Mouse (Mus musculus) erythroid progenitor cell, adult 5-6 weeks (primary cell): ENCODE results near the gene Bcas3. TPM values are rescaled to one million over a fixed set of nuclear protein-coding genes. Genes with fewer than 3 reads are reported as not detected.

Source experiments
- ATAC-seq: replicated peaks from 2 replicates; pipeline ENCODE4 v1.8.0; 2016; ENCODE audit warnings: moderate number of reproducible peaks, mild to moderate bottlenecking, moderate TSS enrichment, inconsistent platforms; ENCODE audit not compliant: poor library complexity, low FRiP score, severe bottlenecking
- total RNA-seq, 2 experiments: library from RNA; stranded (forward) in 1 of 2; stranded (reverse) in 1 of 2; fragments of 150-400 nt in 1 of 2; fragments of 186-747, 209-891 nt in 1 of 2; gene quantifications; 2 replicates each; pipeline versions ENCODE4 v1.2.3 to v1.2.4; 2015 to 2017; ENCODE audit warnings: low replicate concordance in 2 of 2

Bcas3 gene
- 45.0 and 60.8 TPM in 2 replicates for total RNA-seq (2015; ENCODE audit: low replicate concordance)
- total RNA-seq (2017; ENCODE audit: low replicate concordance): 28.0 and 35.8 TPM in 2 replicates

DNA sequence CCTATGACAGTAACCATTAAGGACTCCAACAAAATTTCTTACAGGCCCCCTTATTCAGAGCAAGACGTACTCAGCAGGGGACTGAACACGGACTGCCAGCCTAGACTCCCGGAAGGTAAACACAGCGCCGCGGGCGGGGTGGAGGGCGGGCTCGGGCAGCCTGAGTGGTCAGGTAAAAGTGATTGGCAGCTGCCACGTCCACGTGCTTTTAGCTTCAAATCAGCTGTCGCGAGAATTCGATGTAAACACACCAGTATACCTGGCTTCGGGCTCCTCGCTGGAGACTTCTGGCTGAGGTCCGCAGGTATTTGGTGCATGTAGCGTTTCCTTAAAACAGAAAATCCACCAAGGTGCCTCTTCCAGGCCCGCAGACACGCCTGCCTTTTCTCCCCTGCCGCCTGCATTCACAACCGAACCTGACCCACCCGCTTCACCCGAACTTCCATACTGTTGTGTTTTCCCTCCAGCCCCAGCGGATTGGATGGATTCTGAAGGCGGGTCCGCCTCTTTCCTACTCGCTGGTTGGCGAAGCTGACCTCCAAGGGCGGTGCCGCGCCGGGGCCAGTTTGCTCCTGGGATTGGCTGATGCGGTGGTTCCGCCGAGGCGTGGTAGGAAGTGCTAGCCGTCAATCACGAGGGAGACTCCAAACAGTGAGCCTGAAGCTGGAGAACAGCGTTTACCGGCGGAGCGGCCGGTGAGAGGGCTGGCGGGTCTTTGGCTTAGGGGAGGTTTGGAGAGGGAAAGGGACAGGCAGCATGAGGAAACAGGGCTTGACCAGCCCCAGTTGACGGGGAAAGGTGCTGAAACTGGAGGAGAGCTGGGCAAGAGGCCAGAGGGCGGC lies at the start of gene Bcas3:
Gene Bcas3 (plus strand): TSS at position 629 of the 842 bp plus-strand sequence.
- peak; percentile 95 for ATAC-seq

DNA sequence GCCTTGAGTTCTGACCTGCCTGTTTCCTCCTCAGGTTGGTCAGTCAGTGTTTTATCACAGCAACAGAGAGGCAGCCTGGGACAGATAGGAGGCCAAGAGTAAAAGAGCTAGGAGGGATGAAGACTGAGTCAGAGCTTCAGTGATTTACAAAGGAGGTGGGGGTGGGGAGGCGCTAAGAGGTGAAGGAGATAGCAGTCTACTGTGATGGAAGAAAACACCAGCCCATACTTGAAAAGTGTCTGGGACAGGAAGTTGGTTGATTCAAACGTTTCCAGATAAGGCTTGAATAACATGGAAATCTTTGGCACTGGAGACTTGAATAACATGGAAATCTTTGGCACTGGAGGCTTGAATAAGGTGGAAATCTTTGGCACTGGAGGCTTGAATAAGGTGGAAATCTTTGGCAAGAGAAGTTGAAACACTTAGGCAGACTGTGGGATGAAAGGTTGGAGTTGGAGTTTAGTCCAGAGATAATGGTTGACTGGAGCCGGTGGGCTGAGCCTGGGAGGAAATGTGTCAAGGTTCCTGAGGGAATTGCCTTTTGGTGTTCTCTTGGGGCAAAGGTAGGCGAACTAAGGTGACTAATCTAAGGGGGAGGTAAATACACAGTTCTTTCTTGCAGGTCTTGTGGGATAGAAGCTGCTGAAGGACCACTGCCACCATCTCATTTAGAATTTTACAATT lies 46.2 kb upstream of the Bcas3 start:
- ATAC-seq: no peak

DNA sequence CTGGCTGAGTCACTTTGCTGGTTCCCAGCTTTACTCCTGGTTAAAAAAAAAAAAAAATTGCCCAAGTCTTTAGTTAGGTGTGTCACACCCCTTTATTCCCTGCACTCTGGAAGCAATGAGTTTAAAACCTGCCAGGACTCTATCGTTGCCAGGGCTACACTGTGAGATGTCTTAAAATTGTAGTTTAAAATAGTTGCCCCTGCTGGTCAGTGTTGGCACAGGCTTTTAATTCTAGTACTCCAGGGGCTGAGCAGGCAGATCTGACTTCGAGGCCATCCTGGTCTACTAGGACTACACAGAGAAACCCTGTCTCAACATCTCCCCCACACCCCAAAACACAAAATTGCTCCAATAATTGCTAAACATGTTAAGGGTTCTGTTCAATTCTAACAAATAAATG lies 44.2 kb upstream of the Bcas3 start:
- ATAC-seq: no peak

DNA sequence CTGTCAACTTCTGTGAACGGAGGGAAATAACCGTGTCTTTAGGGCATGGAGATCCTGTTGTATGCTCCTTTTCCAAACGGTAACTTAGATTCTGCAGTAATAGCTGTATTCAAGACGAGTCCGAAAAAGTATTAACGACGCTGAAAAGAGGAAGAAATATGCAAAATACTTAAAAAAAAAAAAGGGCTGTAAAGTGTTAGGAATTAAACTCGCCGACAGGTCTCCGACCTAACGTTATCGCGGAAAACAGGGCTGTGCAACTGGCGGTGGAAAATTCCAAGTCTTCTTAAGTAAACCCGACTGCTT lies 42.6 kb upstream of the Bcas3 start:
- ATAC-seq: peak; percentile 6; the same call in 1 of the 2 replicates

DNA sequence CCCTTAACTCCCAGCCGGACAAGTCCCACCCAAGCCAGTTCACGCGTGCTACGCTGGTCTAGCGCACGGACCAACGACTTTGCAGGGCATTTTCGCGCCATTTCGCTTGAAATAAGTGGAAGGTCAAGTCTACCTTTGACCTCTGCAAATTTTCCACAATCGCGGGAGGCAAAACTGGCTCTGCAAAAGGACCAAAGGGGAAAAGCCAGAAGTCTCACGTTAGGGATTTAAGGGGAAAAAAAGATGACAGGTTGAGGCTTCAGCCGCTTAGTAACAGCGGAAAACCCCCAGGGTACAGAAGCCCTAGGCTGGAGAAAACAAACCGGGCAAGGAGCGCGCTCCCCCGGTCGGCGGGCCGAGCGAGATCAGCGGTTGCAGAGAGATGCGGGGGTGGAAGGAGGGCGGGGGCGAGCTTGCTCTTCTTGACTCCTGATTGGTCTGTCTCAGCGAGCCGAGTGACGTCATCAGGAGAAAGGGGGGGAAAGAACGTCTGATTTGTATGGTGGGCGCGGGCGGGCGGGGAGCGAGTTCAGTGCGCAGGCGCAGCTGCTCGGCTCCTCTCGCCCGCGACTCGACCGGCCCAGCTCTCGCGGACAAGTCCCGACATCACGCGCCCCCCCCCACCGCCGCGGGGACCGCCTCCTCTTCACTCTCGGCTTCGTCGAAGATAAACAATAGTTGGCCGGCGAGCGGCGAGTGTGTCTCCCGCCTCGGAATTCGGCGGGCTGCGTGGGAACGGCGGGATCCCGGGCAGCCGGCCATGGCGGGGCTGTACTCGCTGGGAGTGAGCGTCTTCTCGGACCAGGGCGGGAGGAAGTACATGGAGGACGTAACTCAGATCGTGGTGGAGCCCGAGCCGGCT lies 42.0 kb upstream of the Bcas3 start, which contains the start of gene Ppm1d:
Gene Ppm1d (plus strand): TSS at position 532 of the 862 bp plus-strand sequence.
- peak; percentile 84 for ATAC-seq

DNA sequence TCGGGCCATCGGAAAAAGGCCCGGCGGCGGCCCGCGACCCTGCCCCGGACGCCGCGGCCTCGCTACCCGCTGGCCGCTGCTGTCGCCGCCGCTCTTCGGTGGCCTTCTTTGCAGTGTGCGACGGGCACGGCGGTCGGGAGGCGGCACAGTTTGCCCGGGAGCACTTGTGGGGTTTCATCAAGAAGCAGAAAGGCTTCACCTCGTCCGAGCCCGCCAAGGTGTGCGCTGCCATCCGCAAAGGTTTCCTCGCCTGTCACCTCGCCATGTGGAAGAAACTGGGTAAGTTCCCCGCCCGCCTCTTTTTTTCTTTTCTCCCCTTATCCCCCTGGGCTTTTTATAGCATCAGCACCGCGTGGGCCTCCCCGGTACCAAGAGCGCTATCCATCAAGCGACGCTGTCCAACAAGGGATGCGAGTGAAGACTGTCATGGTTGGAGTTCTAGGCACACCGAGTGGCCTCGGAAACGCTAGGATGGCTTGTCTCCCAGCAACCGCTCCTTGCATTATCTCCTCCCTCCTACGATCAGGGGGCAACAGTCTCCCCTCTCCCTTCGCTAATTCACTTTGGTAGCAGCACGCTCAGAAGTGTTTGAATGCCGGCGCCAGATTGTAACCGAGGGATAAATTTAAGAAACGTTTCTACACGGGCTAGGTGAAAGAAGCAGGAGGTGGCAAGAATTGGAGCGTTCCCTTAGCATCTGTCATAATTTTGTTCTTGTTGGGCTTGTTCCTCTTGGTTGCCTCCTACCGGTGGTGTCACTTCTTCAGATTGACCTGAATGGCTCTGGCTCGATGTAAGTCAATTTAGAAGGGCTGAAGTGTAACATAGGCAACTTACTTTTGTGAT lies 41.1 kb upstream of the Bcas3 start:
- ATAC-seq: peak; percentile 50

DNA sequence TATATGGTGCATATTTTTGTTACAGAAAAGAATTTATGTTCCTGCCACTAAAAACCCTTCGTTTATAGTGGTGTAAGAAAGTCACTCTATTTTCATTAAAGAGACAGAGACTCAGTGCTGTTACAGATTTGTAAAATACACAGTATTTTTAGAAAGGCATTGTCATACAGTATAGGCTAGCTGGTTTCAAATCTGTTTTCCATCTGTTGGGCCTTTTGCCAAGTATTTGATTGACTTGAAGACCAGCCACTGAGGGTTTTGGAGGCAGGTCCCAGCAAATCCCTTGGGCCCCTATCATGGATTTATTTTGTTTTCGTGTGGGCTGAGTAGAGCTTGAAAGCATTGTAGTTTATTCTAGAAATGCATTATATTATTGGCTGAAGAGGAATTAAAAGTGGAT lies 40.1 kb upstream of the Bcas3 start:
- ATAC-seq: no peak

DNA sequence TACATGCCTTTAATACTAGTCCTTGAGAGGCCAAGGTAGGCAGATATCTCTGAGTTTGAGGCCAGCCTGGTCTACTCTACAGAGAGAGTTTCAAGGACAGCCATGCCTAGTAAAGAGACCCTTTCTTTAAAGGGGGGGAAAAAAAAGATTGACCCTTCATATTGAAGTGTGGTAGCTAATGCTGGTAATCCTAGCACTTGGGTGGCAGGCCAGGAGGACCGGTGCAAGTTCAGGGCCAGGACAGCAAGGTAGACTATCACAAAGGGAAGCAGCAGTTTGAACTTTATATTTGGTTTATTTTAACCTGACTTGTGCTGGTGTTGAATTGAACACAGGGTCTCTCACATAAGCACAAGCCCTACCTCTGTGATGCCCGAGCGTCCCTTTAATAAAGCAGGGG lies 39.6 kb upstream of the Bcas3 start:
- no peak for ATAC-seq

DNA sequence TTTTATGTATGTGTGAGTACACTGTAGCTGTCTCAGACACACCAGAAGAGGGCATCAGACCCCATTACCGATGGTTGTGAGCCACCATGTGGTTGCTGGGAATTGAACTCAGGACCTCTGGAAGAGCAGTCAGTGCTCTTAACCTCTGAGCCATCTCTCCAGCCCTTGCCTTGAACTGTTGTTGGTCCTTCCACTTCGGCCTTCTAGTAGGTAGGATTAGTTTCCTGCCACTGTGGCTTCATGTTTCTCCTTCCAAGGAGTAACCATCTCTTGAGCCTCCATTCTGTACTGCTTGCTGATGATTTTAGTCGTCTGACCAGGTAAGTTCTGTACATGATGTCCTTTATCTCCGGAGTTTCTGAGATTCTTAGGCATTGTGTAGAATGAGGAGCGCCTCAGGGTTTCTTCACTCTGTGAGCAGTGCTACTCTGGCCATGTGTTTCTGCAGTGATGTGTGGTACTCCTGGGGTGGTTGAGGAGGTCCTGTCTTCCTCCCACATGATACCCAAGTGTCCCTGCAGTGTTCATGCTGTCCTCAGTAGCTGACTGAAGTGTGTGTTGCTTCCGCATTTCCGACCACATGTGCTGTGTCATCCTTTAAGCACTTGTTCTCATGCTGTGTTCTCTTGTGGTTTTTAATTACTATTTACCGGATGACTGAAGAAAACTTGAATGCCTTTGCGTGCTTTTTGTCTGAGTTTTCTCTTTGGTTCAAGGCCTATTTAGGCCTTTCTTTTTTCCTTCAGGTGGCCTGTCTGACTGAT lies 29.2 kb upstream of the Bcas3 start:
- no peak for ATAC-seq

DNA sequence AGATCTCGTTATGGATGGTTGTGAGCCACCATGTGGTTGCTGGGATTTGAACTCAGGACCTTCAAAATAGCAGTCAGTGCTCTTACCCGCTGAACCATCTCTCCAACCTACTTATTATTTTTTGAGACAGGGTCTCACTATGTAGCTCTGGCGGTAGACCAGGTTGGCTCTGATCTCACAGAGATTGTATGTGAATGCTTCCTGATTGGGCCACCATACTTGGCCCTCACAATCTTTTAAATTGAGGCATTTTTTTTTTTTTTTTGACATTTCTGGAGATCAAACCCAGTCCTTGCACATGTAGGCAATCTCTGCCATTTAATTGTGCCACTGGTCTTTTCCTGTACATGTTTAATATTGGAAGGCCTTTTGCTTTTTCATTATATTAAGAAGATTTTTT lies 24.2 kb upstream of the Bcas3 start:
- ATAC-seq: no peak

DNA sequence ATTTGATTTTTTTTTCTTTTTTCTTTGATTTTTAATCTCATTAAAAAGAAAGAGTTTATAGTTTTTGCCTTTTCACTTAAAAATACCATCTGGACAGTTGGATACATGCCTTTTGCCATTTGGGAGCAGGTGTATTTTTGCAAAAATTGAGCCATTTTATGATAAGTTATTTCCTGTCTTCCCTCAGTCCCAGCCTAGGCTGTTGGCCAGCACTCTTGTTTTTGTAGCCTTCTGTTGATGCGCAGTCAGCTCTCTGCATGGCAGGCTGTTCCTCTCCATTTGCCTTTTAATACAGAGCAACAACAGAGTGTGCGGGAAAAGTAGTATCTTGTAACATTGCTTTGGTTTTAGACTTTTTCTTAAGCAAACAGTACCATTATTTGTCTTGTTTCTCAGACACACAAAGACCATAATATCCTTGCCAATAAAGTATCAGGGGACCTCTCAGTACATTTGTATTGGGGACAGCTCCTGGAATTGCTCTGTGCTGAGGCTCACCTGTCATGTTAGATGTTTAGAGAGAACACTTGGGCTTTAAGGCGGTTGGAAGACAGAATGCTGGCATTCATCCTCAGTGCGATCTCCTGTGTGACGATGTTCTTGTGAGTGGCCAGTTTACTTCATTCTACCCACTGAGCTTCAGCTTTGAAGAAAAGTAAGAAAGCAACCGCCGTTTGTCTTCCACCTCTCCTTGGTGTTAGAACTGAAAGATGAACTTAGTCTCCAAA lies 23.6 kb upstream of the Bcas3 start:
- no peak for ATAC-seq

DNA sequence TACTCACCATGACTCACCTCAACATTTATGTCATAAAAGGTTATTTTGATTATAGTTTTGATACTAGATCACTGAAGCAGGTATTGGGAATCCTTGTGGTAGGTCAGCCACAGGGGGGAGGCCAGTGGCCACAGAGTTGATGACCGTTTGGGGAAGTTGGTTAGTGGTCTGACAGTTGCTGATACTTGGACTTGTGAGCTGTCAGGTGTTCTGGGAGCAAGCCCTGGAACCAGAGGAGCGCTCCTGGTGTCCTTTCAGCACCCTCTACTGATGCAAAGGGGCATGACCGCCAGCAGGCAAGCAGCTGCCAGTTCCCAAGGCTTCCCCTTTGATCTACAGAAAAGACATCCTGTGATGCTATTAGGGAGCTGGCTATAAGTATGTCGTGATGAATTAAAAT lies 18.2 kb upstream of the Bcas3 start:
- 0 out of 2 replicates have a peak, but pooled peaks have one; percentile 48 for ATAC-seq

DNA sequence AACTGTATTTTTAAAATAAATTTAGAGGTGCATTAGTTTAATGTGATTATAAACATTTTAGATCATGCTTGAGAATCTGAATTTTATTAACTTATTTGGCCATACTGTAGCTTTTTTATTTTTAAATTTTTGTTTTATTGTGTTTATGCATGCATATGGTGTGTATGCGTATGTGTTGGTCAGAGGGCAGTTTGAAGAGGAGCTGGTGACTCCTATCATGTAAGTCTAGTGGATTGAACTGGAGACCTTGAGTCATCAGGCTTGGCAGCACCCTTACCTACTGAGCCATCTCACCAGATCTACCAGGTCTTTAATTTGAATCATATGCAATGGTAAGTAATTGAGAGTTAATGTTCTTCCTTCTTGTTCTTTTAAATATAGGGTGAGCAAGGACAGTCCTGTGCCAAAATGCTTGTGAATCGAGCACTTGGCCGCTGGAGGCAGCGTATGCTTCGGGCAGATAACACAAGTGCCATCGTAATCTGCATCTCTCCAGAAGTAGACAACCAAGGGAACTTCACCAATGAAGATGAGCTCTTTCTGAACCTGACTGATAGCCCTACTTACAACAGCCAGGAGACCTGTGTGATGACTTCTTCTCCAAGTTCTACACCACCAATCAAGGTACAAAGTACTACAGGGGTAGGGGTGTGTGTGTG lies 13.7 kb upstream of the Bcas3 start:
- peak; percentile 92 for ATAC-seq

DNA sequence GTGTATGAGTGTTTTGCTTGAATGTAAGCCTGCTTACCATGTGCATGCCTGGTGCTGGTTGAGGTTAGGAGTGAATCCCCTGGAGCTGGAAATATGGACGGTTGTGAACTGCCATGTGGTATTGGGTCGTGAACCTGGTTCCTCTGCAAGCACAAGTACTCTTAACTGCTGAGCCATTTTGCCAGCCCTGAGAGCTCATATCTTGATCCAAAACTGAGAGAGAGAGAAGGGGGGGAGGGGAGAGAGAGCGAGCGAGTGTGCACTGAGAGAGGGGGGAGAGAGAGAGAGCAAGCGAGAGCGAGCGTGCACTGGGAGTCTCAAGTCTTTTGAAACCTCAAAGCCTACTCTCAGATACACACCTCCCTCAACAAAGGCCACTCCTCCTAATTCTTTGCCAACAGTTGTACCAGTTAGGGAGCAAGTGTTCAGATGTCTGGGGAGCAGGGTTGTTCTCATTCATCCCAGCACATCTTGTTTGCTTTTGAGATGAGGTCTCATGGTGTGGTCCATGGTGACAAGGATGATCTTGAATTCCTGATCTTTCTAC lies 12.8 kb upstream of the Bcas3 start:
- ATAC-seq: peak; percentile 75

DNA sequence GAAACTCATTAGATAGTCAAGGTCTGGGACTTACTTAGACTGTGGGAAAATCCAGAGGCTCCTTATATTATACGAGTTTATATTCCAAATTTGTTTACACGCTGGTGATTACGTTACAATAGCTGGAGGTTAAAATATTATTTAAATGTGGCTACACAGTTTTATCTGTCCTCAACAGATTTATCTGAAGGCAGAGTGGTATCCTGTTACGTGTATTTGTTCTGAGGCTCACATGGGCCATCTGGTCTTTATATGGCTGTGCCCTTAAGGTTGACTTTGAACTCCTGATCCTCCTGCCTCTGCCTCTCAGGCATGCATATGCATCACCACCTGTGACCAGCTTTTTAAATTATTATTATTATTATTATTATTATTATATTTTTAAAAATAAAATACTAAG lies 852 bp downstream of the Bcas3 start:
- ATAC-seq: no peak

DNA sequence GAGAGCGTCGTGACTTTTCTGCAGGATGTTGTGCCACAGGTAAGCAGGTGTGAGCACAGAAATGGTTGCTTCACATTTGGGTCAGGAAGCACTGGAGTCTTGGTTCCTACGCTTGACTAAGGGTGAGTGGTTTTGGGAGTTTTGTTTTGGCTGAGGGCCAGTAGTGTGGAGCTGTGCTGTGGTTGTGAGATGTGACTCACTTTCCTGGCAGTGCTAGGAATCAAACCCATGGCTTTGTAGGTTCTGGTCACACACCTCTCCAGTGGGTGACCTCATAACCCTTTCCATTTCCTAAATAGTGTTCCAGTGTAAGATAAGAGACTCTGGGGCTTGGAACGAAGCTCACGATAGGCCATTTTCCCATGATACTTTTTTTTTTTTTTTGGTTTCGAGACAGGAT lies 6.7 kb downstream of the Bcas3 start:
- ATAC-seq: no peak

DNA sequence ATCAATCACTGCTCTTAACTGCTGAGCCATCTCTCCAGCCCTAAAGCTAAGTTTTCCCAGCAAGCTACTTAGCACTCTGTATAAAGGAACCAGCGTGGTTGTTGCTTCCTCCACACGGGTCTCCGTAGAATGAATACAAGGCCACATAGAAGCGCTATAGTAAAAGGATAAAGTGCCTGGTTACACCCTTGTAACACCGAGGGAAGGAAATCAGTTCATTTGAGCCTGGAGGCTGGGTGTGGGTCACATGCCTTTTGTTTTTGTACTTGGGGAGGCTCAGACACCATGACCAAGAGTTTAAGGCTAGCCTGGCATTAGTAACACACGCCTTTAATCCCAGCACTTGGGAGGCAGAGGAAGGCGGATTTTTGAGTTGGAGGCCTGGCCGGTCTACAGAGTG lies 8.7 kb downstream of the Bcas3 start:
- ATAC-seq: no peak
